Mouse (Mus musculus) adrenal gland, postnatal 10 days (tissue): ENCODE measurements around the gene Selenos. TPM values are rescaled to one million over a fixed set of nuclear protein-coding genes. Genes with fewer than 3 reads are reported as not detected.

Experiments used
- DNase-seq: peaks from one replicate; pipeline ENCODE4 v3.0.0; 2021; ENCODE audit warnings: mixed read lengths
- total RNA-seq, 2 experiments: library from RNA; stranded (reverse); gene quantifications; 2 replicates each; pipeline ENCODE4 v1.2.3; 2021

Selenos gene
- total RNA-seq, 2 experiments from 2014 or later, result 65.2 to 79.5 TPM

DNA sequence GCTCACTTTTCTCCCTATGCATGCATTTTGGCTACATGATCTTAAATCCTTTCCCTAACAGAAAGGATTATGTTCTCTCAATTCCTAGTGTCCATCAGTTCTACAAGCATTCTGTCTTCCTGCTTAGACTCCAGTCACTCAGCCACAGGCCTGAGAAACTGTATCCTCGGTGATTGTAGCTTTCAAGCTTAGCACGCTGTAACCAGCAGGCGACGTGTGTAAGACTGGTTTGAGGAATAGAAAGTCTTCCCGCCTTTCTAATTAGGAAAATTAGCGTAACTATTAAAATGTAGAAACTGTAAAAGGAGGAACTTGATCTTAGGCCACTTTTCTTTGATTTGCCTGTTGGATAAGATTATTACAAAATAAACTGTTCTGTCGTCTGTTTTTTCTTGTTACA lies 39.3 kb downstream of the Selenos start:
- DNase-seq, result no peak

GRCm38 (mm10) chr7:66120139-66120538 lies 40.7 kb downstream of the Selenos start:
- DNase-seq, result no peak

DNA sequence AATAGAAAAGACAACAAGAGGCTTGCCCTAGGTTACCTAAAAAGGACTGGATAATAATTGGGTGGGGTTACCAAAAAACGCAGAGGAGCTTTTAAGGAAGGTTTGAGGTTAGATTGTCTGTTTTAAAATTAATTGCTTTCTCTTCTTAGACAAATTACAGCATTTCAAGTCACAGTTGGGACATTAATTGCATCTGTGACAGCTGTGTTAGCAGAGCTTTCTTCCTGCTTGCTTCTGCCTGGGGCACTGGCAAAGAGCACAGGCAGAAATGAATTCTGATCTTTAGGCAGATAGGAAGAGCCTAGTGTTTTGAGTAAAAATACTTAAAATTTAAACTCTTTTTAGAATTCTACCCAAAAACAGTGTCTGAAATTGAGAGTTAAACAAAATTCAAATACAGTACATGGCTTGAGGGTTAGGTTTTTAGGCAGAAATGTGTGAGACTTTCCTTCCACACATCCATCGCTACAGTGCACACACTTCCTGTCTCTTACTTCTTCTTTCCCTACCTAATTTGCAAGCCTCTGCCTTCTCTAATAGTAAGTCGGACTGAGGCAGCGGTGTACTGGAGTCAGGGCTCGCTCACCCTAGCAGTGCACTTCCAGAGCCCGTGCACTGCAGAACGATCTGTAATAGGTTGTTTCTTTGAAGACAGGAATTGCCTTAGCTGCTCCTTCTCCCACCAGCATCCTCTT lies 41.4 kb downstream of the Selenos start:
- no peak for DNase-seq

DNA sequence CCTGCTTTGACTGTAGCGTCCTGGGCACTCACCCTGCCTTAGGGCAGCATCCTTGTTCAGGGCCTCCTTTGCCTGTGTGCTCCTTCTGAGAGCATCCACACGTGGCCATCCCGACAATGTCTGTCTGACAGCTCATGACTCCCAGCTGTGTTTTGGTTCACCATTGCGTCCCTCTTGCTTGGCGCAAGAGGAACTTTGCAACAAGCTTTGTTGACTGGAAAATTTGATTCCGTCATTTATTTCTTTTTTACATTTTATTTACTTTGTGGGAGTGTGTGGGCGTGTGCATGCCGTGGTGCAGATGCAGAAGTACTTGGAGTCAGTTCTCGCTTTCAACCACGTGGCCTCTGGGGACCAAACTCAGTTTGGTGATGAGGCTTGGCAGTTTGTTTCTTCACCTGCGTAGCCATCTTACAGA lies 45.1 kb downstream of the Selenos start:
- DNase-seq, result no peak

GRCm38 (mm10) chr7:66125368-66125767 lies 45.9 kb downstream of the Selenos start:
- no peak for DNase-seq

DNA sequence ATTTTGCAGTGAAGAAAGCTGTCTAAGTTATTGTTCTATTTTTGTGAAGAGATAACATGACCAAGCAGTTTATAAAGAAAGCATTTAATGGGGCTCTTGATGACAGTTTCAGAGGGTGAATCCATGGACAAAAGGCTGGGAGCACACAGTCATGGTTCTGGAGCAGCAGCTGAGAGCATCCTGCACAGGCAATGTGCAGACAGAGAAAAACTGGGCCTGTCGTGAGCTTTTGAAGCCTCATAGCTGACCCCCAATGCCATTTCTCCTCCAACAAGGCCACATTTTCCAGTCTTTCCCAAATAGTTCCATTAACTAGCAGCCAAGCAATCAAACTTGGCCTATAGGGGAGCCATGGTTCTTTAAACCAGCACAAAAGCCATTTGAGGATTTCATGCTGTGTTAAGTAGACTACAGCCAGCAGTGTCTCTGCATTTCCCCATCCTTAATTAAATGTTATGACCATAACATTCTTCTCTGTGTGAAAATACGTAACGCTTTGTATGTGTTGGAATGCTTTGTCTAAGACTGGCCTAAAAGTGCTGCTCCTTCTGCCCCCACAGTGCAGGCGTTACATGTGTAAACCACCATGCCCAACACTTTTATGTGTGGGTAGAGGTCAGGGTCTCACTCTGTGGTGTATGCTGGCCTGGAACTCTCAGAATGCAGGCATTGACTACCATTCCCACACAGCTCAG lies 48.6 kb downstream of the Selenos start:
- no peak for DNase-seq

DNA sequence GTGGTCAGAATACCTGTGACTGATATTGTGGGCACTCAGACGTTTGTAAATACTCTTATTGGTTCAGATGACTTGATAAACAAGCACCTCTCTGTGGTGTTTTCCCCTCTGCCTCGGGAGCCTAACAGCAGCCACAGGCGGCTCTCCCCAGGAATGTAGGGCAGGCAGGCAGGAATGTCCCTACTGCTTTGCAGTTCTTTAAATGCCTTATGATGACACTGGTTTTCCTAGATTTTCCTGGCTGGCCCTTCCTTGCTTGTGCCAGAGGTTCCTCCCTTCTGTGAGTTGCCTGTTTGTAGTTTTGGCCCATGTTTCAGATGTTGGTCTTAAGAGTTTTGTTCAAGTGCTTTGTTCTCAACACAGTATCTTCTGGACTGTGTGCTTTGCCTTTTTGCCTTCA lies 49.4 kb downstream of the Selenos start:
- DNase-seq, result no peak

DNA sequence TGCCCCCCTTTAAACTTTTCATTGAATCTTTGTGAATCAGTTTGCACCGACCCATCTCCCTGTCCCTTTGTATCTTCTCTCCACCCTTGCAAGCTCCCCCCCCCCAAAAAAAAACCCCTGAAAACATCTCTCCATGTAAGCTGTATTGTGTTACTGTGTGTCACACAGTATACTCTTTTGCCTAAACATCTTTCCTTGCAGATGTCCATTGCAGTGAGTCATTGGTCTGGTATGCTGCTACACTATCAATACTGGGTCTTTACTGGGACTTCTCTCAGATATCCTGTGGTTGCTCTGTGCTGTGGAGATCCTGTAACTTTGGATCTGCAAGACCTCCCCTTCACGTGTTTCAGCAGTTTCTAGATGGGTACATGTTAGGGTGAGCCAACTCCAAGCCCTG lies 50.8 kb downstream of the Selenos start:
- no peak for DNase-seq

- DNase-seq, result no peak
Observed at GRCm38 (mm10) chr7:66131776-66132421, 52.5 kb downstream of the Selenos start.

GRCm38 (mm10) chr7:66134154-66134553 lies 54.7 kb downstream of the Selenos start:
- DNase-seq, result no peak

DNA sequence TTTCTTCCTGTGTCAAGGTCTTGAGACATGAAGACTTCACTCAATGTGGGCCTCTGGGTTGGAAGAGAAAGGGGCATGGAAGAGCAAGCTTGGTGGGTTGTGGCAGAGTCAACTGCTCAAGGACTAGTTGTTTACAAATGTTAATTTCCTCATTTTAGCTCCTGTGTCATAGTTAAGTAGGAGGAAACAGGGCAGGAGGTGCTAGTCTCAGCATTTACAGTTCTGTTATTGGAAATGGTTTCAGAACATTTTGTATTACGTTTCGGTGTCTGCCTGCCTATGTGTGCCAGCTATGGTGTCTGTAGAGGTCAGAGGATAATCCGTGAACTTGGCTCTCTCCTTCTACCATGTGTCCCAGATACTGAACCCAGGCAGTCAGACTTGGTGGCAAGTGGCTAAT lies 56.2 kb downstream of the Selenos start:
- no peak for DNase-seq

DNA sequence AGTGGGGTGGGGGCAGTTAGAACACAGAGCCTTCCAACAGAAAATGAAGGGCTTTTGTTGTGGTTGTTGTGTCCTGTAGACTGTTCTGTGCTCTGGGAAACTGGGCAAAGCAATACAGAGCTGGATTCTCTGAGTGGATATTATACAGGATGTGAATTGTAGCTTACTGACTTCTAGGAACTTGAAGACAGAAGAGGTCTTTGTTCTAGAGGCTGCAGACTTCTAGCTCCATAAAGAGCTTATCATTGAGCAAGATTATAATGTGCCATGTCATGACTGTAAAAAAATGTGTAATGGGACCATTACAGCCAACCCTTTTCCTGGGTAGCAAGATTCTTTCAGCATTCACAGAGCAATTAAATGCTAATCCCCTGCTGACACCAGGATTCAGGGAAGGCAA lies 56.7 kb downstream of the Selenos start:
- DNase-seq, result no peak

- DNase-seq, result no peak
Observed at GRCm38 (mm10) chr7:66137309-66137708, 57.9 kb downstream of the Selenos start.

GRCm38 (mm10) chr7:66138301-66138700 lies 58.9 kb downstream of the Selenos start:
- DNase-seq, result no peak

DNA sequence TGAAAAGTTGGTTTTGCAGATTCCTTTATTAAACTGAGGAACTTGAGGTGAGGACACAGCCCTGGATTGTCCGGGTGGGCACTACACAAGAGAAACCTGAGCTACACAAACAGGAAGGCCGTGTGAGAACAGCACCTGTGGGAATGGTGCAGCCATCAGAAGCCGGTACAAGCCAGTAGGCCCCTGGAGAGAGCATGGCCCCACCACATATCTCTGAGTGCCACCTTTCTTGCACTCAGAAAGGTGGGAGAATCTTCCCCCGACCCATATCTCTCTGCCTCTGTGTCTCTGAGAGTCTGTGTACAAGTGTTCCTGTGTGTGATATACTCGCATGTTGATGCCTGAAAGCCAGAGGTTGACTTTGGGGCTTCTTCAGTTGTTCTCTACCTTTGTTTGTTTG lies 59.4 kb downstream of the Selenos start:
- DNase-seq, result no peak

Other genes with a start within 250 kb of the Selenos start
- 10 to 100 TPM; 33.7 to 39.1 TPM for gene Pcsk6, start 217.9 kb upstream of the Selenos start, total RNA-seq
- gene Gm45213, start 36.0 kb upstream of the Selenos start, total RNA-seq, result not detected
- 10 to 100 TPM; 38.6 to 43.8 TPM for gene Snrpa1, start 20.6 kb upstream of the Selenos start, total RNA-seq
- gene Chsy1, start 29.9 kb downstream of the Selenos start, total RNA-seq, result 10 to 100 TPM; 19.7 to 20.1 TPM